Mouse (Mus musculus) forebrain, embryonic 11.5 days (tissue): ENCODE data around the gene Elof1. TPM values are rescaled to one million over a fixed set of nuclear protein-coding genes. Genes with fewer than 3 reads are reported as not detected.
"Not testable (repeated sequence)": the region's sequence is repeated elsewhere in the genome, so short reads cannot be mapped to it uniquely, and the experiment has no call there.

Source experiments
- ATAC-seq: fragments of 200-750 bp; cut with Nextera tagmentation; replicated peaks from 2 replicates; pipeline ENCODE4 v1.8.0; 2017; ENCODE audit warnings: moderate TSS enrichment; ENCODE audit not compliant: low FRiP score
- DNase-seq: peaks from one replicate; pipeline ENCODE4 v3.0.0-alpha.2; 2017; ENCODE audit warnings: low spot score
- H3K27ac ChIP-seq: fragments of 300-500 bp; sonication (generic); 2 replicates; pipeline ENCODE4 v1.5.1; 2014; ENCODE audit warnings: low read depth, low read length
- H3K27me3 ChIP-seq: fragments of 300-500 bp; sonication (generic); 2 replicates; pipeline ENCODE4 v1.6.1; 2014; ENCODE audit warnings: mild to moderate bottlenecking, low read length, mixed read lengths; ENCODE audit not compliant: control insufficient read depth, insufficient read depth
- H3K36me3 ChIP-seq: fragments of 300-500 bp; sonication (generic); 2 replicates; pipeline ENCODE4 v1.6.1; 2014; ENCODE audit warnings: mild to moderate bottlenecking, low read length, moderate library complexity, mixed read lengths; ENCODE audit not compliant: control insufficient read depth, insufficient read depth
- H3K4me1 ChIP-seq: fragments of 300-500 bp; sonication (generic); replicated peaks from 2 replicates; pipeline ENCODE4 v1.6.1; 2014; ENCODE audit warnings: low read length, mixed read lengths; ENCODE audit not compliant: control insufficient read depth, insufficient read depth
- H3K4me2 ChIP-seq: fragments of 300-500 bp; sonication (generic); 2 replicates; pipeline ENCODE4 v1.6.1; 2014; ENCODE audit warnings: low read depth, mild to moderate bottlenecking, low read length, moderate library complexity, mixed read lengths; ENCODE audit not compliant: severe bottlenecking
- H3K4me3 ChIP-seq: fragments of 300-500 bp; sonication (generic); 2 replicates; pipeline ENCODE4 v1.5.1; 2014; ENCODE audit warnings: low read depth, low read length
- H3K9ac ChIP-seq: fragments of 300-500 bp; sonication (generic); 2 replicates; pipeline ENCODE4 v1.6.1; 2014; ENCODE audit warnings: low read length
- H3K9me3 ChIP-seq: fragments of 300-500 bp; sonication (generic); 2 replicates; pipeline ENCODE4 v1.6.1; 2016; ENCODE audit warnings: low read length, mixed read lengths; ENCODE audit not compliant: control insufficient read depth
- WGBS: fragments of 180-500 bp; shearing (Covaris S2); extraction: QIAGEN DNeasy Blood & Tissue Kit; methylation state at CpG from one replicate; pipeline ENCODE4 v1.1.7; 2014; 5-methylcytosine and 5-hydroxymethylcytosine counted together
- polyA plus RNA-seq: library from polyadenylated mRNA; unstranded; fragments of >200 nt; fragmentation: Nextera tagmentation; extraction: Ambion mirVana; gene quantifications from 2 replicates; pipeline ENCODE4 v1.2.1, GENCODE M21; 2014

The Elof1 gene
- polyA plus RNA-seq, 1 experiment from 2014 or later, result 205 TPM

DNA sequence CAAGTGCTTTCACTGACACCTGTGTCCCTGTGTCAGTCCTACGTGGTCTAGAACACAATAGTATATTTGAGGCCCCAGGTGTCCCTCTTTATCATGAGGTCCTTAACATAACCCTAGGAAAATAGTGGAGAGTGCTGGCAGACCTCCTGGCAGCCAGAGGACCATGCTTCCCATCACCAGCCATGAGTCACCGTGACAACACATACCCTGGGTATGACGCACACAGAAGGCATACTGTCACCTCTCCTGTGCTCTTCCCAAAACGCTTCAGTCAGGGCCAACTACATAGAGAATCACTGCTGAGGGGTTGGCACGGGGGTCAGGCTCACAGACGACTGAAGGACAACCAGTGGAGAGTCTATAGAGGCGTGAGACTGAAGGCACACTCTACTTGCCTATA, 27.0 kb downstream of the Elof1 start:
- no peak for DNase-seq
- 93% methylated on average over 7 of the region's 7 CpGs for WGBS

GRCm38 (mm10) chr9:22089281-22089680, 27.7 kb downstream of the Elof1 start:
- Histone ChIP-seq H3K9ac (no peak overlapping the region), H3K4me3 (no peak overlapping the region), H3K9me3 (no peaks in the 10 kb centered on the region), H3K4me2 (no peak overlapping the region), H3K4me1 (no peaks in the 10 kb centered on the region; the same call in 1 of the 2 replicates), H3K27ac (no peak overlapping the region), H3K36me3 (no peaks in the 10 kb centered on the region), H3K27me3 (no peaks in the 10 kb centered on the region)
- ATAC-seq (no peak), DNase-seq (no peak)
- 97% methylated on average over 7 of the region's 7 CpGs for WGBS

More for the DNA sequence above, 27.0 kb downstream of the Elof1 start:
- ATAC-seq, result no peak
- H3K4me1 ChIP-seq, result no peaks in the 10 kb centered on the region
- H3K36me3 ChIP-seq, result no peaks in the 10 kb centered on the region
- H3K4me2 ChIP-seq, result no peak overlapping the region
- no peaks in the 10 kb centered on the region for H3K27me3 ChIP-seq
- H3K9ac ChIP-seq, result no peak overlapping the region
- no peak overlapping the region for H3K4me3 ChIP-seq
- H3K9me3 ChIP-seq, result no peaks in the 10 kb centered on the region
- H3K27ac ChIP-seq, result no peak overlapping the region

GRCm38 (mm10) chr9:22087034-22087618, 29.8 kb downstream of the Elof1 start:
- no peak overlapping the region for H3K4me2 ChIP-seq
- H3K4me3 ChIP-seq, result no peak overlapping the region
- ATAC-seq (no peak), DNase-seq (no peak)
- H3K4me1 ChIP-seq, result peaks cover 2% of the 10 kb centered on the region; the same call in 1 of the 2 replicates
- H3K9me3 ChIP-seq, result no peaks in the 10 kb centered on the region
- no peaks in the 10 kb centered on the region for H3K36me3 ChIP-seq
- H3K27ac ChIP-seq, result no peak overlapping the region
- 79% methylated on average over 2 of the region's 2 CpGs for WGBS
- no peaks in the 10 kb centered on the region for H3K27me3 ChIP-seq
- no peak overlapping the region for H3K9ac ChIP-seq

GRCm38 (mm10) chr9:22086012-22086411, 31.0 kb downstream of the Elof1 start:
- peaks cover 2% of the 10 kb centered on the region; the same call in 1 of the 2 replicates for H3K4me1 ChIP-seq
- DNase-seq (no peak), ATAC-seq (no peak)
- no peak overlapping the region for H3K27ac ChIP-seq
- H3K9ac ChIP-seq, result peak overlapping the region; percentile 74
- H3K36me3 ChIP-seq, result no peaks in the 10 kb centered on the region
- peak overlapping the region; percentile 73 for H3K4me2 ChIP-seq
- H3K9me3 ChIP-seq, result no peaks in the 10 kb centered on the region
- 86% methylated on average over 6 of the region's 6 CpGs for WGBS
- no peaks in the 10 kb centered on the region for H3K27me3 ChIP-seq
- peak overlapping the region; percentile 79 for H3K4me3 ChIP-seq

DNA sequence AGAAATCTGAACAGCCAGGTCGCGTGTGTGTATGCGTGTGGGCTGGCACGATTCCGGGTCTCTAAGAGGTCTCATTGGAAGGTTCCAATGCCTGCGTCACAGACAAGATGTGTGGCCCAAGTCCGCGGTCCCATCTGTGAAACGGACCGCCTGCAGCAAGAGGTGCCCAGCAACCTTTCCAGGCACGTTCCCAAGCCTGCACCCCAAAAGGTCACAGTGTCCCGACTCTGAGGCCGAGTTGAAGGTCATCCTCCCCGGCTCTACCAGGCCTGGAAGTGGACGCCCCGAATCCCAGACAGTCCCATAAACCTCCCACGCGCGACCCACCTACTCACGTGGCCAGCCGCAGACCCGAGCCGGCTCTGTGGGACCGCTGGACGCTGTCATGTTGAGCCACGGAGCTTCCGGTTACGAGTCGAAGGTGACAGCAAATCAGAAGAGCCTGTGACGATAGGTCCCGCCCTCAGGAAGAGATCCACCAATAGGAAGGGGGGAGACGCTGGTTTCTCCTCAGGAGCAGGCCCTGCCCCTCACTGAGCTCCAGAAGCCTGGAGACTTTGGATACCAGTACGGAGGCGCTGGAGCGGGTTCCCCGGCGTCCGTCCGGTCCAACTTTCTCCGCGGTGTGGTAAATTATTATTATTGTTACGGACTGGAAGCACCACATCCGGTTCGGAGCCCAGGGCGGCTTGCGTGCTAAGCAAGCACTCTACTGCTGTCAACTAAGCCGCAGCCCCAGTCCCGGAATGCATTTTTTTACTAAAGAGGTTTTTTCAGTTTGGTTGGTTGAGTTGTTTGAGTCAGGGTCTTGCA, 31.7 kb downstream of the Elof1 start, which contains the start of gene Ecsit:
Gene Ecsit, minus strand, starts transcription at position 417 of the 813 bp plus-strand sequence.
- Histone ChIP-seq H3K4me1 (peaks cover 2% of the 10 kb centered on the region; the same call in 1 of the 2 replicates), H3K4me2 (peak within 1 kb of the TSS; percentile 73), H3K36me3 (no peaks in the 10 kb centered on the region), H3K9me3 (no peaks in the 10 kb centered on the region), H3K4me3 (peak within 1 kb of the TSS; percentile 79), H3K27me3 (no peaks in the 10 kb centered on the region), H3K9ac (peak within 1 kb of the TSS; percentile 74), H3K27ac (no peak within 1 kb of the TSS)
- under 1% methylated on average over 48 of the region's 48 CpGs for WGBS
- DNase-seq (peak; percentile 92), ATAC-seq (peak; percentile 98)

- Histone ChIP-seq H3K4me2 (peak overlapping the region; percentile 69), H3K9ac (peak overlapping the region; percentile 74), H3K27me3 (no peaks in the 10 kb centered on the region), H3K4me3 (peak overlapping the region; percentile 79), H3K27ac (no peak overlapping the region), H3K4me1 (peaks cover 2% of the 10 kb centered on the region; the same call in 1 of the 2 replicates), H3K9me3 (no peaks in the 10 kb centered on the region), H3K36me3 (no peaks in the 10 kb centered on the region)
- DNase-seq (no peak), ATAC-seq (no peak; the same call in 1 of the 2 replicates)
- WGBS, result 34% methylated on average over 4 of the region's 4 CpGs
Measured at GRCm38 (mm10) chr9:22084667-22085021, 32.3 kb downstream of the Elof1 start.

DNA sequence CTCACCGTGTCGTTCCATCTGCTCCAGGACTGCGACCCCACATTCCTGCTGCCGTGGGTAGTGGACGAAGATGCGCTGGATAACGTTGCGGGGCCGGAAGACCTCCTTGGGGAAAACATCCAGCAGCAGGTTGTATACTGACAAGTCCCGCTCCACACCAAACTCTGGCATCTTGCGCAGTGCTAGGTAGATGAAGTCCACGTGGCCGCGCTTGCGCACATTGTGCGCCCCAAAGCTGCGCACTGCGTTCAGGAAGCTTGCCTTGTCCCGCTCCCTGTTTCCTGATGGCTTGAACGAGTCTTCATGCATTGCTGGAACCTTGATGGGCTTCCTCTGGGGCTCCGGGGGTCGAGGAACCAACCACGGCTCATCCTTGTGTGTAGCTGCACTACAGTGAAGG, 40.7 kb downstream of the Elof1 start:
- Histone ChIP-seq H3K27ac (no peak overlapping the region), H3K9me3 (no peaks in the 10 kb centered on the region), H3K36me3 (no peaks in the 10 kb centered on the region), H3K4me3 (no peak overlapping the region), H3K27me3 (no peaks in the 10 kb centered on the region), H3K4me1 (0 out of 2 replicates have a peak, but pooled peaks cover 3% of the 10 kb centered on the region), H3K4me2 (no peak overlapping the region), H3K9ac (no peak overlapping the region)
- ATAC-seq, result no peak
- WGBS, result 95% methylated on average over 23 of the region's 23 CpGs
- DNase-seq, result no peak

- H3K9me3 ChIP-seq, H3K4me1 ChIP-seq, ATAC-seq, DNase-seq, H3K4me3 ChIP-seq, H3K9ac ChIP-seq, H3K27ac ChIP-seq, H3K27me3 ChIP-seq, H3K36me3 ChIP-seq, H3K4me2 ChIP-seq: not testable (repeated sequence)
- 80% methylated on average over 5 of the region's 5 CpGs for WGBS
Measured at GRCm38 (mm10) chr9:22075778-22076177, 41.2 kb downstream of the Elof1 start.
